Mouse (Mus musculus) forebrain, embryonic 16.5 days (tissue): ENCODE data around the gene Irf3. TPM values are rescaled to one million over a fixed set of nuclear protein-coding genes. Genes with fewer than 3 reads are reported as not detected.

Experiments used
- ATAC-seq: fragments of 200-750 bp; cut with Nextera tagmentation; 2 replicates; pipeline ENCODE4 v1.8.0; 2017; ENCODE audit warnings: mild to moderate bottlenecking, moderate library complexity
- H3K27ac ChIP-seq: fragments of 300-500 bp; sonication (generic); 2 replicates; pipeline ENCODE4 v1.5.1; 2014; ENCODE audit warnings: low read length, control low read depth
- H3K27me3 ChIP-seq: fragments of 300-500 bp; sonication (generic); replicated peaks from 2 replicates; pipeline ENCODE4 v1.6.1; 2014; ENCODE audit warnings: low read length; ENCODE audit not compliant: control insufficient read depth, insufficient read depth
- H3K36me3 ChIP-seq: fragments of 300-500 bp; sonication (generic); 2 replicates; pipeline ENCODE4 v1.6.1; 2014; ENCODE audit not compliant: control insufficient read depth, insufficient read depth
- H3K4me1 ChIP-seq: fragments of 300-500 bp; sonication (generic); replicated peaks from 2 replicates; pipeline ENCODE4 v1.6.1; 2014; ENCODE audit warnings: low read length; ENCODE audit not compliant: control insufficient read depth, insufficient read depth
- H3K4me2 ChIP-seq: fragments of 300-500 bp; sonication (generic); 2 replicates; pipeline ENCODE4 v1.6.1; 2014; ENCODE audit warnings: mild to moderate bottlenecking, low read length, control low read depth
- H3K4me3 ChIP-seq: fragments of 300-500 bp; sonication (generic); replicated peaks from 2 replicates; pipeline ENCODE4 v1.5.1; 2014; ENCODE audit warnings: mild to moderate bottlenecking, low read length, control low read depth
- H3K9ac ChIP-seq: fragments of 300-500 bp; sonication (generic); replicated peaks from 2 replicates; pipeline ENCODE4 v1.6.1; 2014; ENCODE audit warnings: low read depth, low read length, control low read depth
- H3K9me3 ChIP-seq: fragments of 300-500 bp; sonication (generic); 2 replicates; pipeline ENCODE4 v1.6.1; 2016; ENCODE audit warnings: low read length; ENCODE audit not compliant: control insufficient read depth
- WGBS: fragments of 180-500 bp; shearing (Covaris S2); extraction: QIAGEN DNeasy Blood & Tissue Kit; methylation state at CpG from one replicate; pipeline ENCODE4 v1.1.7; 2014; 5-methylcytosine and 5-hydroxymethylcytosine counted together
- polyA plus RNA-seq: library from polyadenylated mRNA; unstranded; fragments of >200 nt; fragmentation: Nextera tagmentation; extraction: Ambion mirVana; gene quantifications from 2 replicates; pipeline ENCODE4 v1.2.1, GENCODE M21; 2015

The Irf3 gene
- 56.2 and 60.6 TPM in 2 replicates for polyA plus RNA-seq

DNA sequence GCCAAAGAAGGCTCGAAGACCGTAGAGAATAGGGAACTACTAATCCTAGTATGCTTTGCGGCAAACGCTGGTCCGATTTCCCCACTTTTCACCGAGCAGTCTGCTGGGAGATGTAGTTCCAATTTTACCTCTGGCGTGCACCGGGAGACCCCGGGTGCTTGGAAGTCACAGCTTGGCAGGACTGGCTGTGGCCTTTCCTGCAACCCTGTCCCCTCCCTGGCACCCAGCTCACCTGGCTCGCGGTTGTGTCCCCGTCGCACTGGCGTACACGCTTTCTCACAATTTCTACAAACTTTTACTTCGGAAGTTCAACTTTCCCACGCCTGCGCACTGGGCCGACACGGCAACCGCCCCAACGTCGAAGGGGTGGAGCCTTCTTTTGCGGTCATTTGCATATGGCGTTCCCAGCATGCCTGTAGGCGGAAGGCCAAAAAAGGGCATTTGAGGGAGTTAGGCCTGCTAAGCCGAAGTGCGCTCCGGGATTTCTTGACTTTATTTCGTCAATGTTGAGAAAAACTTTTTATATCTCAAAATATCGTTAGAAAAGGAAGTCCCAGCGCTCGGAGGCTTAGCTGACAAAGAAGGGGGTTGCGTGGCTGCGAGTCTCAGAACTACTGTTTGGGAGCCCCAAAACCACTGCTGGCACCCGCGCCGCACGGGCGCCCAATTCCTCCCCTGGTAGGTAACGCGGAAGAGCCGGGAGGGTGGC, at the start of gene Irf3:
Gene Irf3, plus strand, starts transcription at position 418 of the 709 bp plus-strand sequence.
- Histone ChIP-seq H3K9me3 (no peaks in the 10 kb centered on the region), H3K4me1 (peaks cover 22% of the 10 kb centered on the region), H3K36me3 (peaks cover 20% of the 10 kb centered on the region), H3K27me3 (no peaks in the 10 kb centered on the region), H3K4me2 (peak within 1 kb of the TSS; percentile 77), H3K9ac (peak within 1 kb of the TSS; percentile 68), H3K4me3 (peak within 1 kb of the TSS; percentile 59), H3K27ac (peak within 1 kb of the TSS; percentile 74)
- WGBS: under 1% methylated on average over 43 of the region's 43 CpGs
- peak; percentile 94 for ATAC-seq

DNA sequence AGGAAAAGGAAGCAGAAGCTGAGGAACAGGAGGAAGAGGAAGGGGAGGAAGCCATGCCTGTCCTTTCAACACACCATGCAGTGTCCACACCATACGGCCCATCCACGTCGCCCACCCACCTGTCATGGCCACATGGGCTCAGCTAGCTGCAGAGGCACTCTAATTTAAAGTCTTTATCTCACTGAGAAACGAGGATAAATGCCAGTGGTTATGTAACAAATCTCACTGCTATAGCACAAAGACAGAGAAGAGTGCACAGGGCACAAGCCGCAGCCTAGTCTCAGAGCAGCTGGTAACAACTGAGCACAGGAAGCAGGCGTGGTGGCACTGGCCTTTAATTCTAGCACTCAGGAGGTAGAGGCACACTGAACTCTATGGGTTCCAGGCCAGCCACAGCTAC, 47.5 kb upstream of the Irf3 start:
- H3K27ac ChIP-seq: no peak overlapping the region
- no peaks in the 10 kb centered on the region for H3K36me3 ChIP-seq
- peaks cover 8% of the 10 kb centered on the region for H3K4me1 ChIP-seq
- 75% methylated on average over 6 of the region's 6 CpGs for WGBS
- H3K9me3 ChIP-seq: no peaks in the 10 kb centered on the region
- peaks cover 28% of the 10 kb centered on the region for H3K27me3 ChIP-seq
- H3K9ac ChIP-seq: no peak overlapping the region
- ATAC-seq: no peak
- no peak overlapping the region for H3K4me2 ChIP-seq
- H3K4me3 ChIP-seq: no peak overlapping the region

GRCm38 (mm10) chr7:44951960-44952359, 45.5 kb upstream of the Irf3 start:
- H3K27ac ChIP-seq: no peak overlapping the region
- H3K9me3 ChIP-seq: no peaks in the 10 kb centered on the region
- peak overlapping the region; percentile 66; the same call in 1 of the 2 replicates for H3K9ac ChIP-seq
- peak overlapping the region; percentile 77 for H3K4me2 ChIP-seq
- peaks cover 28% of the 10 kb centered on the region for H3K27me3 ChIP-seq
- peak; percentile 31; the same call in 1 of the 2 replicates for ATAC-seq
- 0% methylated on average over 10 of the region's 10 CpGs for WGBS
- H3K36me3 ChIP-seq: no peaks in the 10 kb centered on the region
- H3K4me1 ChIP-seq: peaks cover 8% of the 10 kb centered on the region
- peak overlapping the region; percentile 50 for H3K4me3 ChIP-seq

- peak; percentile 88 for ATAC-seq
- Histone ChIP-seq H3K4me1 (peaks cover 8% of the 10 kb centered on the region), H3K4me3 (peak overlapping the region; percentile 50), H3K9ac (peak overlapping the region; percentile 66), H3K27ac (no peak overlapping the region), H3K9me3 (no peaks in the 10 kb centered on the region), H3K36me3 (no peaks in the 10 kb centered on the region), H3K4me2 (peak overlapping the region; percentile 77), H3K27me3 (peaks cover 28% of the 10 kb centered on the region)
- 6% methylated on average over 24 of the region's 24 CpGs for WGBS
These were observed 44.7 kb upstream of the Irf3 start for GRCm38 (mm10) chr7:44952611-44953306.

- 64% methylated on average over 14 of the region's 14 CpGs for WGBS
These were observed 43.9 kb upstream of the Irf3 start for GRCm38 (mm10) chr7:44953561-44953960.

GRCm38 (mm10) chr7:44954091-44954885, 43.2 kb upstream of the Irf3 start:
- Histone ChIP-seq H3K36me3 (no peaks in the 10 kb centered on the region), H3K9me3 (no peaks in the 10 kb centered on the region), H3K4me2 (no peak overlapping the region), H3K27ac (no peak overlapping the region), H3K4me3 (no peak overlapping the region), H3K27me3 (peaks cover 28% of the 10 kb centered on the region), H3K9ac (no peak overlapping the region), H3K4me1 (peaks cover 8% of the 10 kb centered on the region)
- ATAC-seq: no peak
- 83% methylated on average over 12 of the region's 12 CpGs for WGBS

More at GRCm38 (mm10) chr7:44953561-44953960, 43.9 kb upstream of the Irf3 start:
- H3K9ac ChIP-seq: no peak overlapping the region
- no peaks in the 10 kb centered on the region for H3K36me3 ChIP-seq
- peaks cover 28% of the 10 kb centered on the region for H3K27me3 ChIP-seq
- H3K4me2 ChIP-seq: no peak overlapping the region
- no peak overlapping the region for H3K4me3 ChIP-seq
- no peaks in the 10 kb centered on the region for H3K9me3 ChIP-seq
- ATAC-seq: no peak
- H3K27ac ChIP-seq: no peak overlapping the region
- H3K4me1 ChIP-seq: peaks cover 8% of the 10 kb centered on the region

GRCm38 (mm10) chr7:44955628-44956027, 41.8 kb upstream of the Irf3 start:
- Histone ChIP-seq H3K27me3 (peaks cover 20% of the 10 kb centered on the region), H3K9me3 (no peaks in the 10 kb centered on the region), H3K4me1 (peaks cover 8% of the 10 kb centered on the region), H3K36me3 (no peaks in the 10 kb centered on the region), H3K4me3 (no peak overlapping the region), H3K27ac (no peak overlapping the region), H3K4me2 (no peak overlapping the region), H3K9ac (no peak overlapping the region)
- 51% methylated on average over 5 of the region's 5 CpGs for WGBS
- ATAC-seq: no peak

- WGBS: 64% methylated on average over 6 of the region's 6 CpGs
- Histone ChIP-seq H3K4me2 (no peak overlapping the region), H3K4me3 (no peak overlapping the region), H3K27me3 (peaks cover 15% of the 10 kb centered on the region), H3K9ac (no peak overlapping the region), H3K4me1 (peaks cover 8% of the 10 kb centered on the region), H3K27ac (no peak overlapping the region), H3K9me3 (no peaks in the 10 kb centered on the region), H3K36me3 (peaks cover 2% of the 10 kb centered on the region; the same call in 1 of the 2 replicates)
- ATAC-seq: no peak
These were observed 41.2 kb upstream of the Irf3 start for GRCm38 (mm10) chr7:44956266-44956665.
